Mouse (Mus musculus) CH12.LX (cell line): ENCODE results near the gene Sap30. TPM values are rescaled to one million over a fixed set of nuclear protein-coding genes. Genes with fewer than 3 reads are reported as not detected.
A peak's percentile ranks its signal among the peaks of the same experiment; 100 is the strongest.

ENCODE experiments used
- DNase-seq: peaks from one replicate; pipeline ENCODE4 v3.0.0-alpha.2; 2013; ENCODE audit errors: extremely low read depth
- H3K27ac ChIP-seq: 2 replicates; pipeline ENCODE4 v1.5.1; 2012; ENCODE audit warnings: low read depth, mild to moderate bottlenecking, control low read depth, moderate library complexity; ENCODE audit not compliant: insufficient read depth
- H3K27me3 ChIP-seq: replicated peaks from 2 replicates; pipeline ENCODE3; 2012; ENCODE audit warnings: inconsistent platforms
- H3K36me3 ChIP-seq, 2 experiments: replicated peaks in 1 of 2; 2 replicates each; pipeline versions ENCODE3 to v1.6.1; 2012; ENCODE audit warnings: inconsistent platforms in 1 of 2, low read length in 1 of 2, mild to moderate bottlenecking in 1 of 2, mixed read lengths in 1 of 2, moderate library complexity in 1 of 2; ENCODE audit not compliant: control insufficient read depth in 1 of 2, insufficient read depth in 1 of 2
- H3K4me1 ChIP-seq, 2 experiments: 2 replicates each; pipeline ENCODE4 v1.6.1; 2012; ENCODE audit warnings: inconsistent platforms in 1 of 2, moderate library complexity in 1 of 2; ENCODE audit not compliant: insufficient read depth in 2 of 2, control insufficient read depth in 1 of 2
- H3K4me2 ChIP-seq: 2 replicates; pipeline ENCODE4 v1.6.1; 2012; ENCODE audit warnings: low read depth, mild to moderate bottlenecking, control low read depth; ENCODE audit not compliant: poor library complexity, insufficient read depth, severe bottlenecking
- H3K4me3 ChIP-seq, 3 experiments: fragments of 150-350 bp in 1 of 3; sonication (generic) in 1 of 3; replicated peaks in 1 of 3; 2 replicates each; pipeline versions ENCODE3 to v1.5.1; 2011 to 2012; ENCODE audit warnings: low read depth in 2 of 3, low read length in 2 of 3, mild to moderate bottlenecking in 2 of 3, moderate library complexity in 2 of 3, control low read depth in 1 of 3, improper control_type of control experiment in 1 of 3, inconsistent platforms in 1 of 3, mixed read lengths in 1 of 3; ENCODE audit not compliant: poor library complexity in 1 of 3
- H3K79me2 ChIP-seq: replicated peaks from 2 replicates; pipeline ENCODE4 v1.6.1; 2012; ENCODE audit warnings: mild to moderate bottlenecking, moderate library complexity; ENCODE audit not compliant: control insufficient read depth, poor library complexity, insufficient read depth, severe bottlenecking; ENCODE audit errors: extremely low read depth
- H3K9ac ChIP-seq: 2 replicates; pipeline ENCODE4 v1.6.1; 2012; ENCODE audit warnings: low read depth, mild to moderate bottlenecking, control low read depth, moderate library complexity; ENCODE audit not compliant: insufficient read depth
- H3K9me3 ChIP-seq: replicated peaks from 2 replicates; pipeline ENCODE3; 2012; ENCODE audit warnings: low read length, inconsistent platforms, mixed read lengths
- BHLHE40 ChIP-seq: IDR thresholded peaks from 2 replicates; pipeline ENCODE4 v1.6.1; 2011; ENCODE audit warnings: mild to moderate bottlenecking, low read depth, low read length, improper control_type of control experiment
- CHD1 ChIP-seq: IDR thresholded peaks from 2 replicates; pipeline ENCODE4 v1.6.1; 2012; ENCODE audit warnings: low read depth, low read length, improper control_type of control experiment, inconsistent platforms
- CTCF ChIP-seq, 2 experiments: IDR thresholded peaks in 1 of 2; conservative IDR thresholded peaks in 1 of 2; 2 replicates each; pipeline ENCODE4 v1.5.1; 2011 to 2012; ENCODE audit warnings: low read depth in 2 of 2, low read length in 2 of 2, improper control_type of control experiment in 1 of 2, inconsistent platforms in 1 of 2, mild to moderate bottlenecking in 1 of 2, moderate library complexity in 1 of 2
- ELF1 ChIP-seq: IDR thresholded peaks from 2 replicates; pipeline ENCODE4 v1.6.1; 2014; ENCODE audit warnings: low read depth, mild to moderate bottlenecking, inconsistent platforms, low read length, improper control_type of control experiment
- EP300 ChIP-seq: IDR thresholded peaks from 2 replicates; pipeline ENCODE4 v1.6.1; 2011; ENCODE audit warnings: low read length, improper control_type of control experiment
- GABPA ChIP-seq: IDR thresholded peaks from 2 replicates; pipeline ENCODE4 v1.6.1; 2012; ENCODE audit warnings: low read depth, low read length, improper control_type of control experiment, inconsistent platforms; ENCODE audit not compliant: insufficient replicate concordance
- IRF4 ChIP-seq: IDR thresholded peaks from 2 replicates; pipeline ENCODE4 v1.6.1; 2014; ENCODE audit warnings: low read depth, mild to moderate bottlenecking, inconsistent platforms, low read length, improper control_type of control experiment
- JUN ChIP-seq: IDR thresholded peaks from 2 replicates; pipeline ENCODE4 v1.6.1; 2011; ENCODE audit warnings: low read depth, mild to moderate bottlenecking, low read length, improper control_type of control experiment, moderate library complexity; ENCODE audit not compliant: insufficient read depth
- JUND ChIP-seq: conservative IDR thresholded peaks from 2 replicates; pipeline ENCODE4 v1.6.1; 2011; ENCODE audit warnings: low read depth, low read length, improper control_type of control experiment
- MAX ChIP-seq: IDR thresholded peaks from 2 replicates; pipeline ENCODE4 v1.6.1; 2011; ENCODE audit warnings: low read length, improper control_type of control experiment
- MAZ ChIP-seq: IDR thresholded peaks from 2 replicates; pipeline ENCODE4 v1.6.1; 2012; ENCODE audit warnings: low read depth, mild to moderate bottlenecking, inconsistent platforms, low read length, improper control_type of control experiment, moderate library complexity
- MEF2A ChIP-seq: IDR thresholded peaks from 2 replicates; pipeline ENCODE4 v1.6.1; 2014; ENCODE audit warnings: low read depth, mild to moderate bottlenecking, inconsistent platforms, low read length, improper control_type of control experiment, borderline replicate concordance
- MXI1 ChIP-seq: IDR thresholded peaks from 2 replicates; pipeline ENCODE4 v1.6.1; 2011; ENCODE audit warnings: mild to moderate bottlenecking, low read depth, low read length, improper control_type of control experiment
- PAX5 ChIP-seq: IDR thresholded peaks from 2 replicates; pipeline ENCODE4 v1.6.1; 2012; ENCODE audit warnings: low read length, inconsistent platforms, mixed read lengths
- POLR2A ChIP-seq: IDR thresholded peaks from 2 replicates; pipeline ENCODE4 v1.6.1; 2011; ENCODE audit warnings: low read depth, mild to moderate bottlenecking, improper control_type of control experiment, low read length
- POLR2AphosphoS2 ChIP-seq: IDR thresholded peaks from 2 replicates; pipeline ENCODE4 v1.6.1; 2011; ENCODE audit warnings: low read depth, low read length, improper control_type of control experiment
- RAD21 ChIP-seq: IDR thresholded peaks from 2 replicates; pipeline ENCODE4 v1.6.1; 2011; ENCODE audit warnings: low read depth, mild to moderate bottlenecking, low read length, improper control_type of control experiment, moderate library complexity
- SIN3A ChIP-seq: IDR thresholded peaks from 2 replicates; pipeline ENCODE4 v1.6.1; 2012; ENCODE audit warnings: low read length, improper control_type of control experiment, inconsistent platforms
- TBP ChIP-seq: conservative IDR thresholded peaks from 2 replicates; pipeline ENCODE4 v1.6.1; 2011; ENCODE audit warnings: low read depth, low read length, improper control_type of control experiment
- UBTF ChIP-seq: IDR thresholded peaks from 2 replicates; pipeline ENCODE4 v1.6.1; 2012; ENCODE audit warnings: low read depth, mild to moderate bottlenecking, inconsistent platforms, low read length, improper control_type of control experiment, moderate library complexity
- USF2 ChIP-seq: conservative IDR thresholded peaks from 2 replicates; pipeline ENCODE4 v1.6.1; 2011; ENCODE audit warnings: low read depth, low read length, improper control_type of control experiment
- ZC3H11A ChIP-seq: IDR thresholded peaks from 2 replicates; pipeline ENCODE4 v1.6.1; 2012; ENCODE audit warnings: low read depth, mild to moderate bottlenecking, inconsistent platforms, low read length, improper control_type of control experiment
- ZNF384 ChIP-seq: IDR thresholded peaks from 2 replicates; pipeline ENCODE4 v1.6.1; 2012; ENCODE audit warnings: low read depth, low read length, improper control_type of control experiment, inconsistent platforms
- dilution Hi-C: fragments of 300-500 bp; cut with MboI; formaldehyde crosslinking; loops from 2 replicates; pipeline ENCODE4 v1.14.3; 2020; ENCODE audit warnings: low sequenced_read_pairs; ENCODE audit not compliant: extremely low pct_unique_long_range_greater_than_20kb, extremely low pct_ligation_motif_present
- in situ Hi-C: fragments of 300-500 bp; cut with MboI; formaldehyde crosslinking; loops from 3 replicates; pipeline ENCODE4 v1.14.3; 2019; ENCODE audit warnings: low sequenced_read_pairs, low pct_ligation_motif_present, low pct_unique_long_range_greater_than_20kb, mixed read lengths
- polyA plus RNA-seq: library from polyadenylated mRNA; unstranded; fragments of >175 nt; gene quantifications from 2 replicates; pipeline ENCODE4 v1.2.1, GENCODE M21; 2012; ENCODE audit warnings: low read depth; ENCODE audit not compliant: insufficient read length
- total RNA-seq, 2 experiments: library from RNA; depleted of rRNA; stranded (reverse); fragments of 300-350 nt in 1 of 2; fragments of >200 nt in 1 of 2; gene quantifications; 2 replicates each; pipeline ENCODE4 v1.2.3; 2012 to 2014

Gene Sap30
- total and polyA plus RNA-seq, 3 experiments: 33.9 to 82.6 (median 37.1) TPM

GRCm38 (mm10) chr8:57510791-57511315 lies 23.2 kb upstream of the Sap30 start:
- Histone ChIP-seq H3K27ac (peak overlapping the region; percentile 68), H3K4me1 (peaks cover 2 to 16% of the 10 kb centered on the region in 2 experiments; a peak in 2 of 4 replicates), H3K27me3 (no peaks in the 10 kb centered on the region), H3K4me2 (peak overlapping the region; percentile 91), H3K36me3 (peaks cover 16 to 25% of the 10 kb centered on the region in 2 experiments), H3K9ac (peak overlapping the region; percentile 93), H3K4me3 (peak overlapping the region; percentile 58 to 90 (median 76)), H3K9me3 (no peaks in the 10 kb centered on the region), H3K79me2 (peaks cover 23% of the 10 kb centered on the region)
- dilution Hi-C loops (no loop called here), in situ Hi-C loops (no loop called here)
- TF ChIP-seq MXI1: no peak
- no peak for DNase-seq

GRCm38 (mm10) chr8:57508657-57509056 lies 21.0 kb upstream of the Sap30 start:
- H3K27ac ChIP-seq: no peak overlapping the region

GRCm38 (mm10) chr8:57507556-57508063 lies 19.9 kb upstream of the Sap30 start:
- Histone ChIP-seq H3K36me3 (peaks cover 0 to 9% of the 10 kb centered on the region in 2 experiments), H3K9me3 (no peaks in the 10 kb centered on the region), H3K9ac (no peak overlapping the region), H3K79me2 (peaks cover 8% of the 10 kb centered on the region), H3K27me3 (no peaks in the 10 kb centered on the region), H3K4me1 (peaks cover 0 to 8% of the 10 kb centered on the region in 2 experiments; a peak in 2 of 4 replicates), H3K4me3 (no peak overlapping the region), H3K27ac (no peak overlapping the region), H3K4me2 (no peak overlapping the region)
- in situ Hi-C loops: no loop called here
- dilution Hi-C loops: no loop called here
- no peak for TF ChIP-seq SIN3A
- TF ChIP-seq CHD1: no peak
- no peak for TF ChIP-seq BHLHE40
- no peak for TF ChIP-seq MAZ
- TF ChIP-seq IRF4: no peak
- no peak for TF ChIP-seq EP300
- TF ChIP-seq UBTF: no peak
- no peak for TF ChIP-seq MEF2A
- TF ChIP-seq JUN: no peak
- no peak for TF ChIP-seq TBP
- no peak for TF ChIP-seq RAD21
- TF ChIP-seq ZC3H11A: no peak
- no peak for DNase-seq

More at GRCm38 (mm10) chr8:57508657-57509056, 21.0 kb upstream of the Sap30 start:
- H3K4me3 ChIP-seq: no peak overlapping the region
- no peaks in the 10 kb centered on the region for H3K9me3 ChIP-seq
- no peak overlapping the region for H3K9ac ChIP-seq
- in situ Hi-C loops: no loop called here
- no peaks in the 10 kb centered on the region for H3K27me3 ChIP-seq
- H3K79me2 ChIP-seq: peaks cover 18% of the 10 kb centered on the region
- dilution Hi-C loops: no loop called here
- no peak for DNase-seq
- peaks cover 0 to 8% of the 10 kb centered on the region in 2 experiments; a peak in 2 of 4 replicates for H3K4me1 ChIP-seq
- no peak overlapping the region for H3K4me2 ChIP-seq
- TF ChIP-seq SIN3A (no peak), POLR2A (no peak), USF2 (no peak), ZNF384 (no peak), CTCF (conservative IDR thresholded peaks at IDR 0.05 in 1 of 2, IDR thresholded peaks at IDR 0.05 in 1 of 2; ENCODE audit: low read depth in 2 of 2, low read length in 2 of 2) (no peak), POLR2AphosphoS2 (no peak), JUND (no peak), PAX5 (no peak), MAX (no peak), ELF1 (no peak), BHLHE40 (no peak), GABPA (no peak)
- H3K36me3 ChIP-seq: peaks cover 8 to 12% of the 10 kb centered on the region in 2 experiments
